Mouse (Mus musculus): ENCODE measurements around the gene Pprc1. TPM values are rescaled to one million over a fixed set of nuclear protein-coding genes. Genes with fewer than 3 reads are reported as not detected.

The Pprc1 gene
- total RNA-seq (2021): 10 to 100 TPM; 23.3 to 27.7 TPM

GRCm38 (mm10) chr19:46044271-46044992 is at the start of gene Pprc1:
Pprc1 (plus strand) TSS chr19:46044886.
- intact Hi-C loops (cut with DNase I): no loop called here
- peak in 1 of 2 experiments; percentile 48 for DNase-seq (ENCODE audit: low spot score in 2 of 2)

- intact Hi-C loops (cut with DNase I): no loop called here
- DNase-seq (ENCODE audit: low spot score in 2 of 2): no peak
Measured at GRCm38 (mm10) chr19:45997365-45997764, 47.3 kb upstream of the Pprc1 start.

- intact Hi-C loops (cut with DNase I): no loop called here
- peak; percentile 94 to 96 for DNase-seq (ENCODE audit: low spot score in 2 of 2)
Measured at GRCm38 (mm10) chr19:45997785-45998693, 46.6 kb upstream of the Pprc1 start, which contains the start of gene Armh3. Armh3 (minus strand) TSS chr19:45998488.

- intact Hi-C loops (cut with DNase I): no loop called here
- no peak for DNase-seq (ENCODE audit: low spot score in 2 of 2)
Measured at GRCm38 (mm10) chr19:45998694-45999217, 45.9 kb upstream of the Pprc1 start.

GRCm38 (mm10) chr19:45999378-45999777 is 45.3 kb upstream of the Pprc1 start:
- DNase-seq (ENCODE audit: low spot score in 2 of 2): no peak
- intact Hi-C loops (cut with DNase I): no loop called here

GRCm38 (mm10) chr19:46002279-46002678 is 42.4 kb upstream of the Pprc1 start:
- intact Hi-C loops (cut with DNase I): no loop called here

GRCm38 (mm10) chr19:46003371-46004226 is 41.1 kb upstream of the Pprc1 start, which contains the start of gene Hps6:
Hps6 (plus strand) TSS chr19:46003508.
- intact Hi-C loops (cut with DNase I): no loop called here
- peak; percentile 52 to 62 for DNase-seq (ENCODE audit: low spot score in 2 of 2)

More at GRCm38 (mm10) chr19:46002279-46002678, 42.4 kb upstream of the Pprc1 start:
- DNase-seq (ENCODE audit: low spot score in 2 of 2): no peak

- no peak for DNase-seq (ENCODE audit: low spot score in 2 of 2)
- intact Hi-C loops (cut with DNase I): no loop called here
Measured at GRCm38 (mm10) chr19:46004814-46005466, 39.7 kb upstream of the Pprc1 start.

- intact Hi-C loops (cut with DNase I): no loop called here
- no peak for DNase-seq (ENCODE audit: low spot score in 2 of 2)
Measured at GRCm38 (mm10) chr19:46005680-46006079, 39.0 kb upstream of the Pprc1 start.

GRCm38 (mm10) chr19:46014572-46015178 is 30.0 kb upstream of the Pprc1 start:
- DNase-seq (ENCODE audit: low spot score in 2 of 2): peak; percentile 80 to 90
- intact Hi-C loops (cut with DNase I): loop anchor here (2.0 to 10.0 kb wide), 3 partner anchors 202 to 440 kb away; no protein-coding TSS in a partner anchor

- DNase-seq (ENCODE audit: low spot score in 2 of 2): no peak
- intact Hi-C loops (cut with DNase I): loop anchor here (10.0 kb wide), 1 partner anchor 441 kb away; no protein-coding TSS in a partner anchor
Measured at GRCm38 (mm10) chr19:46016023-46016422, 28.7 kb upstream of the Pprc1 start.

- DNase-seq (ENCODE audit: low spot score in 2 of 2): no peak
- intact Hi-C loops (cut with DNase I): no loop called here
Measured at GRCm38 (mm10) chr19:46024959-46025358, 19.7 kb upstream of the Pprc1 start.

- DNase-seq (ENCODE audit: low spot score in 2 of 2): no peak
- intact Hi-C loops (cut with DNase I): no loop called here
Measured at GRCm38 (mm10) chr19:46026567-46026966, 18.1 kb upstream of the Pprc1 start.

GRCm38 (mm10) chr19:46028747-46029320 is 15.9 kb upstream of the Pprc1 start:
- intact Hi-C loops (cut with DNase I): no loop called here

GRCm38 (mm10) chr19:46029652-46030051 is 15.0 kb upstream of the Pprc1 start:
- intact Hi-C loops (cut with DNase I): no loop called here
- no peak for DNase-seq (ENCODE audit: low spot score in 2 of 2)

More at GRCm38 (mm10) chr19:46028747-46029320, 15.9 kb upstream of the Pprc1 start:
- DNase-seq (ENCODE audit: low spot score in 2 of 2): no peak

GRCm38 (mm10) chr19:46030196-46030983 is 14.3 kb upstream of the Pprc1 start:
- DNase-seq (ENCODE audit: low spot score in 2 of 2): no peak
- intact Hi-C loops (cut with DNase I): no loop called here

Measured in left cerebral cortex, postnatal 25 days (tissue).